Mouse (Mus musculus) kidney, postnatal 0 days (tissue): ENCODE results near the gene Arhgef19. TPM values are rescaled to one million over a fixed set of nuclear protein-coding genes. Genes with fewer than 3 reads are reported as not detected.

Source experiments
- ATAC-seq: fragments of 200-750 bp; cut with Nextera tagmentation; replicated peaks from 2 replicates; pipeline ENCODE4 v1.8.0; 2017; ENCODE audit warnings: low read depth, moderate number of reproducible peaks, moderate TSS enrichment, moderate library complexity; ENCODE audit not compliant: low FRiP score
- DNase-seq: peaks from one replicate; pipeline ENCODE4 v3.0.0-alpha.2; 2016; ENCODE audit warnings: low spot score
- H3K27ac ChIP-seq: fragments of 300-500 bp; sonication (generic); 2 replicates; pipeline ENCODE4 v1.5.1; 2014; ENCODE audit warnings: mild to moderate bottlenecking
- H3K27me3 ChIP-seq: fragments of 300-500 bp; sonication (generic); 2 replicates; pipeline ENCODE4 v1.6.1; 2014; ENCODE audit warnings: low read length, mixed read lengths; ENCODE audit not compliant: insufficient read depth
- H3K36me3 ChIP-seq: fragments of 300-500 bp; sonication (generic); 2 replicates; pipeline ENCODE4 v1.6.1; 2014; ENCODE audit warnings: low read length, mixed read lengths; ENCODE audit not compliant: insufficient read depth
- H3K4me1 ChIP-seq: fragments of 300-500 bp; sonication (generic); replicated peaks from 2 replicates; pipeline ENCODE4 v1.6.1; 2014; ENCODE audit warnings: antibody characterized with exemption, low read length, mixed read lengths; ENCODE audit not compliant: insufficient read depth
- H3K4me2 ChIP-seq: fragments of 300-500 bp; sonication (generic); 2 replicates; pipeline ENCODE4 v1.6.1; 2014; ENCODE audit warnings: mild to moderate bottlenecking, low read length, moderate library complexity, mixed read lengths
- H3K4me3 ChIP-seq: fragments of 300-500 bp; sonication (generic); replicated peaks from 2 replicates; pipeline ENCODE4 v1.5.1; 2014; ENCODE audit warnings: low read depth, low read length
- H3K9ac ChIP-seq: fragments of 300-500 bp; sonication (generic); 2 replicates; pipeline ENCODE4 v1.6.1; 2014; ENCODE audit warnings: low read depth, low read length
- H3K9me3 ChIP-seq: fragments of 300-500 bp; sonication (generic); replicated peaks from 2 replicates; pipeline ENCODE4 v1.6.1; 2016; ENCODE audit warnings: low read length, inconsistent platforms, mixed read lengths
- CTCF ChIP-seq: IDR thresholded peaks from 2 replicates; pipeline ENCODE4 v1.5.1; 2016; ENCODE audit warnings: antibody characterized with exemption, low read depth, mild to moderate bottlenecking, moderate library complexity
- WGBS: fragments of 180-500 bp; shearing (Covaris S2); extraction: QIAGEN DNeasy Blood & Tissue Kit; methylation state at CpG from one replicate; pipeline ENCODE4 v1.1.7; 2014; 5-methylcytosine and 5-hydroxymethylcytosine counted together
- polyA plus RNA-seq: library from polyadenylated mRNA; unstranded; fragments of >200 nt; fragmentation: Nextera tagmentation; extraction: Ambion mirVana; gene quantifications from 2 replicates; pipeline ENCODE4 v1.2.1, GENCODE M21; 2015

The Arhgef19 gene
- polyA plus RNA-seq, 1 experiment from 2014 or later = 5.7 TPM

DNA sequence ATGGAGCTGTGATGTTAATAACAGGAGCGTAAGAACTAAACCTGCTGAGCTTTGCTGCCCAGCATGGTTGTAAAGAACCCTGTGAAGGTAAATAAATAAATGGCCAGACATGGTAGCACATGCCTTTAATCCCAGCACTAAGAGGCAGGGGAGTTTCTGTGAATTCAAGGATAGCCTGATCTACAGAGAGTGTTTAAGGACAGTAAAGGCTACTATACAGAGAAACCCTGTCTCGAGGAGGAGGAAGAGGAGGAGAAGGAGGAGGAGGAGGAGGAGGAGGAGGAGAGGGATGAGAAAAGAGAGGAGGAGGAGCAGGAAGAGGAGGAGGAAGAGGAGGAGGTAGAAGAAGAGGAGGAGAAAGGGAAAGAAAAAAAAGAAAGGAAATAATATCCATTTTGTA lies 26.0 kb upstream of the Arhgef19 start:
- H3K9ac ChIP-seq = no peak overlapping the region
- DNase-seq = no peak
- ATAC-seq = no peak

DNA sequence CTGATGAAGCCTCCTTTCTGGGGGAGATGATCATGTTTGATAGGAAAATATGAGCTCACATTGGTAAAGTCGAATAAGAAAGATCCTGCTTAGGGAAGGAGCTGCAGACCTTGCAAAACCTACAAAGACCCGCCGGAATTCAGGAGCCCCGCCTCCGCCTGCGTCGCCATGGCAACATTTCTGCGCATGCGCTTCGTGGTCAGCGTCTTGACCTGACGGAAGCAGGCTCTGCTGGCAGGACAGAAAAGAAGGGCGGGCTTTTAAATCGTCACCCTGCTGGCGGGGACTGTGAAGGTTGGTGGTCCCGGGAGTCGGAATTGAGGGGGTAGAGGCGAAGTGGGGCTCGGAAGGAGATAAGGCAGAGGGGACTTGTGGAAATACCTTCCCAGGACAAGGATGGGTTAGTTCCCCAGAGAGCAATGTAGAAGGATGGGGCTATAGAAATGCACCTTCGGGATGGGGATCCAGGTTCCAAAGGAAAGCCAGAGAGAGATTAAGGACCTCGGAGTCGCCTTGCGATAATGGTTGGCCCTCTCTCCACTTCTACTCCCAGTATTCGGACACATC lies 25.4 kb upstream of the Arhgef19 start, which contains the start of gene Rsg1:
Gene Rsg1, plus strand, starts transcription at position 187 of the 567 bp plus-strand sequence.
- peak within 1 kb of the TSS; percentile 36; the same call in 1 of the 2 replicates for H3K9ac ChIP-seq
- no peaks in the 10 kb centered on the region for H3K36me3 ChIP-seq
- TF ChIP-seq CTCF = no peak
- no peaks in the 10 kb centered on the region for H3K27me3 ChIP-seq
- peak; percentile 44; the same call in 1 of the 2 replicates for ATAC-seq
- DNase-seq = peak; percentile 96
- H3K9me3 ChIP-seq = no peaks in the 10 kb centered on the region
- H3K4me2 ChIP-seq = peak within 1 kb of the TSS; percentile 70
- H3K4me3 ChIP-seq = peak within 1 kb of the TSS; percentile 44
- WGBS = 2% methylated on average over 24 of the region's 24 CpGs
- no peaks in the 10 kb centered on the region for H3K4me1 ChIP-seq
- H3K27ac ChIP-seq = no peak within 1 kb of the TSS

More for the DNA sequence above, 26.0 kb upstream of the Arhgef19 start:
- H3K27me3 ChIP-seq = no peaks in the 10 kb centered on the region
- no peaks in the 10 kb centered on the region for H3K4me1 ChIP-seq
- no peak overlapping the region for H3K27ac ChIP-seq
- no peaks in the 10 kb centered on the region for H3K36me3 ChIP-seq
- WGBS = 36% methylated on average over 2 of the region's 2 CpGs
- H3K9me3 ChIP-seq = no peaks in the 10 kb centered on the region
- peak overlapping the region; percentile 70 for H3K4me2 ChIP-seq
- TF ChIP-seq CTCF = no peak
- H3K4me3 ChIP-seq = peak overlapping the region; percentile 44

DNA sequence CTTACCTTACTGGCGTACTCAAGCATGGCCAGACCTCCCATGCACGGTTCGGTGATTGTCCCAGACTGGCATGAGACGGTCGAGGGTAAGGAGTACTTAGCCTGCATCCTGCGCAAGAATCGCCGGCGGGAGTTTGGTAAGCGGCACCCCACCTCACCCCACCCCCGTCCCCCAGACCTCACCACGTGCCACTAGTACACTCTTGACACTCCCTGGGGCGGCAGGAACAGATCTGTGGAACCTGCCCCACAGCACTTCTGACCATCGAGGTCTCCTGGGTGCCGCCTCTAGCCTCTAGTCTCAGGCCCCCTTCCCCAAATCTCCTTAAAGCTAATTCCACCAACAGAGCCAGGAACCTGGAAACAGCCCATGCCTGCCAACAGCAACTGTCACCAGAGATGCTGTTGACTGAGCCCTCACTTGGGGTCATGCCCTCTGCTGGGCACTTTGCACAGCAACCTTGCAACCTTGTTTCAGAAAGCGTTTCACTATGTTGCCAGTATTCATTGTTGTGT lies 24.9 kb upstream of the Arhgef19 start:
- no peaks in the 10 kb centered on the region for H3K27me3 ChIP-seq
- ATAC-seq = peak; percentile 60
- DNase-seq = peak; percentile 40
- H3K9ac ChIP-seq = peak overlapping the region; percentile 36; the same call in 1 of the 2 replicates
- H3K36me3 ChIP-seq = no peaks in the 10 kb centered on the region
- no peaks in the 10 kb centered on the region for H3K9me3 ChIP-seq
- TF ChIP-seq CTCF = peak; percentile 62
- no peak overlapping the region for H3K27ac ChIP-seq
- no peaks in the 10 kb centered on the region for H3K4me1 ChIP-seq
- peak overlapping the region; percentile 70 for H3K4me2 ChIP-seq
- WGBS = 3% methylated on average over 16 of the region's 16 CpGs
- H3K4me3 ChIP-seq = peak overlapping the region; percentile 44

DNA sequence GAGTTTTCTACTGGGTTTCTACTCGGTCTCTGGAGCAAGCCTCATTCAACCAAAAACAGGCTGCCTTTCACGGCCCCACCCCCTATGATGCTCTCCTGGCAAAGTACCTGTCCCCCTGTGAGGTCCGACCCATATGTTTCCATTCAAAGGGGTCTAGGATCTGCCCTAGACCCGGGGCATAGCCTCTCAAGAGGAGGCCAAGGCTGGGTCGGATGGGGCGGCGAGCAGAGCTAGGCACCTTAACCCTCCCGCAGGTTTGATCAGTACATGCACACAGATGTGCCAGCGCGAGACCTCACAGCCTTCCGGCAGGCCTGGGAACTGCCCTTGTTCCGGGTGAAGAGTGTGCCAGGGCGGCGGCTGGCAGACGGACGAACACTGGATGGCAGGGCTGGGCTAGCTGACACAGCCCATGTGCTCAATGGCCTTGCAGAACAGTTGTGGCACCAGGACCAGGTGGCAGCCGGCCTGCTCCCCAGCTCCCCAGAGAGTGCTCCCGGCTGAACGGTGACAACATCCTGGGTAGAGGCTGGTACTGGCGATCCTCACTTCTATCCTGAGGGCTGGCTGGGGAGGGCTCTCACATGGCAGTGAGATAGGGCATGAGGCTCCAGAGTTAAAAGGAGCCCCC lies 19.6 kb upstream of the Arhgef19 start:
- 91% methylated on average over 20 of the region's 20 CpGs for WGBS

DNA sequence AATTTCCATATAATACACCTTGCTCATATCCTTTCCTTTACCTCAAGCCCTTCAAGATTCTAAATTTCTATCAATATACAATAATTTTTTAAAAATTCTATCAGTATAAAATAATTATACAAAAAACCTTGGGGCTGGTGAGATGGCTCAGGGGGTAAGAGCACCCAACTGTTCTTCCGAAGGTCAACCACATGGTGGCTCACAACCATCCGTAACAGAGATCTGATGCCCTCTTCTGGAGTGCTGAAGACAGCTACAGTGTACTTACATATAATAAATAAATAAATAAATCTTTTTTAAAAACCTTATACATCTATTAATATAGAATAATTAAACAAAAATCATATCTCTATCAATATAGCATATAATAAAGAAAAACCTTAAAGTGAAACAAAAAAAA lies 17.5 kb upstream of the Arhgef19 start:
- no peaks in the 10 kb centered on the region for H3K4me1 ChIP-seq
- no peaks in the 10 kb centered on the region for H3K27me3 ChIP-seq
- peak; percentile 40 for TF ChIP-seq CTCF
- H3K27ac ChIP-seq = no peak overlapping the region
- H3K9ac ChIP-seq = no peak overlapping the region
- no peak for DNase-seq
- H3K4me3 ChIP-seq = no peak overlapping the region
- WGBS = 82% methylated on average over 2 of the region's 2 CpGs
- H3K9me3 ChIP-seq = no peaks in the 10 kb centered on the region
- no peak overlapping the region for H3K4me2 ChIP-seq
- H3K36me3 ChIP-seq = no peaks in the 10 kb centered on the region
- ATAC-seq = no peak

More for the DNA sequence above, 19.6 kb upstream of the Arhgef19 start:
- Histone ChIP-seq H3K27me3 (no peaks in the 10 kb centered on the region), H3K9ac (no peak overlapping the region), H3K4me1 (no peaks in the 10 kb centered on the region), H3K4me3 (no peak overlapping the region), H3K27ac (no peak overlapping the region), H3K9me3 (no peaks in the 10 kb centered on the region), H3K4me2 (no peak overlapping the region), H3K36me3 (no peaks in the 10 kb centered on the region)
- DNase-seq (no peak), ATAC-seq (no peak)
- no peak for TF ChIP-seq CTCF

DNA sequence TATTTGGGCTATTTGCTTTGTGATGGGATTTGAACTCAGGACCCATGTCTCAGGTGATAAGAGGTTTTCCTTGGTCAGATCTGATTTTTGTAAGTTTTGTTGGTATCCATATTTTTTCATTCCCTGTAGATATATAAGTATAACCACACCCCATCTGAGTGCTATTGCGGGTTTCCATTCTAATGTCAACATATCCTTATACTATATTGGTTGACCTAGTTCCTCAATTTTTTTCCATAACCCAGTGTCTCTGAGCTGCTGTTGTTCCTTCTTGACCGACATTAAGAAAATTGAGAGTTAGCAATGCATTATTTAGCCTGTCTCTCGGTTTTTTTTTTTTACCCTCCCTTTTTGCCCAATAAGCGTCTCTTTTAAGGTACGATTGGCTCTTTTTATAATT lies 16.5 kb upstream of the Arhgef19 start:
- Histone ChIP-seq H3K36me3 (no peaks in the 10 kb centered on the region), H3K9ac (no peak overlapping the region), H3K4me1 (no peaks in the 10 kb centered on the region), H3K27ac (no peak overlapping the region), H3K4me2 (no peak overlapping the region), H3K9me3 (no peaks in the 10 kb centered on the region), H3K27me3 (no peaks in the 10 kb centered on the region), H3K4me3 (no peak overlapping the region)
- TF ChIP-seq CTCF = no peak
- DNase-seq = no peak
- ATAC-seq = no peak
- 93% methylated on average over 5 of the region's 5 CpGs for WGBS
